Mouse (Mus musculus) hindbrain, embryonic 12.5 days (tissue): ENCODE data around the gene Nup85. TPM values are rescaled to one million over a fixed set of nuclear protein-coding genes. Genes with fewer than 3 reads are reported as not detected.
"Not testable (repeated sequence)": the region's sequence is repeated elsewhere in the genome, so short reads cannot be mapped to it uniquely, and the experiment has no call there.

ENCODE experiments used
- ATAC-seq: fragments of 200-750 bp; cut with Nextera tagmentation; 2 replicates; pipeline ENCODE4 v1.8.0; 2017; ENCODE audit warnings: moderate TSS enrichment; ENCODE audit not compliant: low FRiP score
- H3K27ac ChIP-seq: fragments of 300-500 bp; sonication (generic); 2 replicates; pipeline ENCODE4 v1.5.1; 2016; ENCODE audit warnings: mild to moderate bottlenecking
- H3K27me3 ChIP-seq: fragments of 300-500 bp; sonication (generic); 2 replicates; pipeline ENCODE4 v1.6.1; 2016; ENCODE audit warnings: mild to moderate bottlenecking
- H3K36me3 ChIP-seq: fragments of 300-500 bp; sonication (generic); 2 replicates; pipeline ENCODE4 v1.6.1; 2016; ENCODE audit warnings: mild to moderate bottlenecking
- H3K4me1 ChIP-seq: fragments of 300-500 bp; sonication (generic); 2 replicates; pipeline ENCODE4 v1.6.1; 2016
- H3K4me2 ChIP-seq: fragments of 300-500 bp; sonication (generic); replicated peaks from 2 replicates; pipeline ENCODE4 v1.6.1; 2016; ENCODE audit warnings: mild to moderate bottlenecking
- H3K4me3 ChIP-seq: fragments of 300-500 bp; sonication (generic); 2 replicates; pipeline ENCODE4 v1.5.1; 2016; ENCODE audit warnings: mild to moderate bottlenecking
- H3K9ac ChIP-seq: fragments of 300-500 bp; sonication (generic); 2 replicates; pipeline ENCODE4 v1.6.1; 2016; ENCODE audit warnings: mild to moderate bottlenecking, moderate library complexity
- H3K9me3 ChIP-seq: fragments of 300-500 bp; sonication (generic); replicated peaks from 2 replicates; pipeline ENCODE4 v1.6.1; 2016; ENCODE audit warnings: mild to moderate bottlenecking
- WGBS: fragments of 180-500 bp; shearing (Covaris S2); methylation state at CpG from one replicate; pipeline ENCODE4 v1.1.7; 2016; 5-methylcytosine and 5-hydroxymethylcytosine counted together
- polyA plus RNA-seq: library from polyadenylated mRNA; unstranded; fragments of >200 nt; fragmentation: Nextera tagmentation; extraction: Ambion mirVana; gene quantifications from 2 replicates; pipeline ENCODE4 v1.2.1, GENCODE M21; 2016

The Nup85 gene
- 139 and 144 TPM in 2 replicates for polyA plus RNA-seq

DNA sequence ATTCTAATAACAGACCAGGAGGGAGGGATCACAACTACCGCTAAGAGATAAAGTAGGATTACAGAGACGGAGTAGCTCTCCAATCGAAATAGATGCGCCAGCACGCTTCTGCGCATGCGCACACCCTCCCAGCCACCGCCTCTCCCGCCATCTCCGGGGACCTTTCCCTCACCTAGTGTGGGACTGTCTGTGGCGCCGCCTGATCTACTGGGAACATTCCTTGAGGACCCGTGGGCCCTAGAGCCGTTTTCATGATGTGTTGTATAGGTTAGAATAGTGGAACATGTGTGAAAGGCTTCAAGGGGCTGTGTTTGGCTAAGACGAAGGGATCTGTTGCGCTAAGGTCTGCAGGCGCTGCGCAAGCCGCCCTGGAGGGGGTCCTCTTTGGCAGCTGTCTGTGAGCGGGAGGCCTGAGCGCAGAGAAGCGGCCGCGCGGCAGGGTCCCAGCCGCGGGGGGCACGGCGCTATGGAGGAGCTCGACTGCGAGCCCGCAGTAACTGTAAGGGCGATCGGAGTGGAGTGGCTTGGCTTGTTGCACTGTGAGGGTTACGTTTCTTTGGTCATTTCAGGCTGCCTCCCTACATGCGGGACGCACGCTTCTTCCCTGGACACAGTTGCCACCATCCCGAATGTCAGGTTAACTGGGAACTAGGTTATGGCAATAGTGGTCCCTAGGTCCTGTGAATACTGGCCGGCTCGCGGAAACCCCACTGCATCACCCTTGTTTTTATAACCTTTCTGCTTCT lies at the start of gene Nup85:
Nup85 (plus strand) TSS at position 371 of the 746 bp plus-strand sequence.
- ATAC-seq = peak; percentile 84
- WGBS = under 1% methylated on average over 42 of the region's 42 CpGs

DNA sequence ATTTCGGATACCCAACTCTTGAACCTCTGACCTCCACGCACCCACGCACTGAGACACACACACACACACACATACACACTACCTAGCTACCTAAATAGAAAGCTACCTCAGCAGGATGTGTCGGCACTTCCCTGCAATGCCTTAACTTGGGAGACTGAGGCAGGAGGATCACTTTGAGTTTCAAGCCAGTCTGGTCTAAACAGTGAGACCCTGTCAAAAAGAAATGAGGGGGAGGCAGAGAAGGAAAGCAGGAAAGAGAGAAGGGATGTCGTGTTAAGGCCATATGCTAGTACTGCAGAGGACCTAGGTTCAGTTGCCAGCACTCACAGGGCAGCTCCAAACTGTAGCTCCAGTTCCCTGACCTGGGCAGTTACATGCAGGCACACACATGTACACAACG lies 49.2 kb upstream of the Nup85 start:
- Histone ChIP-seq H3K9ac (no peak overlapping the region), H3K4me2 (no peak overlapping the region), H3K4me3 (no peak overlapping the region), H3K27me3 (no peaks in the 10 kb centered on the region), H3K4me1 (peaks cover 27% of the 10 kb centered on the region), H3K9me3 (no peaks in the 10 kb centered on the region), H3K36me3 (no peaks in the 10 kb centered on the region), H3K27ac (no peak overlapping the region)
- no peak for ATAC-seq
- WGBS = 76% methylated on average over 6 of the region's 6 CpGs

More for the DNA sequence above, at the start of gene Nup85:
- Histone ChIP-seq H3K4me1 (peaks cover 12% of the 10 kb centered on the region), H3K9ac (peak within 1 kb of the TSS; percentile 72), H3K27ac (peak within 1 kb of the TSS; percentile 85), H3K9me3 (no peaks in the 10 kb centered on the region), H3K36me3 (peaks cover 27% of the 10 kb centered on the region), H3K4me3 (peak within 1 kb of the TSS; percentile 74), H3K27me3 (no peaks in the 10 kb centered on the region), H3K4me2 (peak within 1 kb of the TSS; percentile 64)

DNA sequence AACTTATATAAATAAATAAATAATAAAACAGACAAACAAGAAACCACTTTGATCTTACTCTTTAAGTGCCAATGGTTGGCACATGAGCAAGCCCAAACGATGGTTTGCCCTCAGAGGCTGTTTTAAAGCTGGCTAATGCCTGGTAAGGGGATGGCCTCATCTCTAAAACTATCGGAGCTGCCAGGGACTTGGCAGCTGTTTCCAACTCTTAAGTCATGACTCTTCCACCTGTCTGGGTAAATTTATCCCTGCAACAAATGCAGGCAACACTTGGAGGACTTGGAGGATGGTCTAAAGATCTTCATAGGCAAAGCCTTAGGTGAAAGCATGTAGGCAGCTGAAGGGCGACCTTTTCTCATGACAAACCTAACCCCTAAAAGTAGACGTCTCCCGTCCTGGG lies 47.3 kb upstream of the Nup85 start:
- Histone ChIP-seq H3K4me1 (peaks cover 8% of the 10 kb centered on the region), H3K4me2 (no peak overlapping the region), H3K9me3 (no peaks in the 10 kb centered on the region), H3K36me3 (peaks cover 9% of the 10 kb centered on the region), H3K27me3 (no peaks in the 10 kb centered on the region), H3K9ac (no peak overlapping the region), H3K27ac (no peak overlapping the region), H3K4me3 (no peak overlapping the region)
- ATAC-seq = no peak
- 91% methylated on average over 5 of the region's 5 CpGs for WGBS

DNA sequence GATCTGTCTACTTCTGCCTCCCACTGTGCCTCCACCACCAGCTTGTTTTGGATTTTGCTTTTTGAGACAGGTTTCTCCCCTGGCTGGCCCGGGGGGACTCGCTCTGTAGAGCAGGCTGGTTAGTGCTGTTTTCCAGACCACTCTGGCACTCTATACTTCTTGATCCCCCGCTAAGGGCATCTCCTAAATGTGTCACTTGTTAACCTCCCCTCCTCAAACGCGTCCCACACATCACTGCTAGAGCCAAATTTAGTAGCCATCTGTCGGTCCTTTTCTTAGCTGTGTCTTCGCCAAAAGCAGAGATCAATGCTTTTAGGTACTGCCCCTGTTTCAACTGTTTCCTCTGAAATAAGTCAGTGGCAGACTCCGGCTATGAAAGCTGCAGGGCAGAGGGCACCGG lies 45.5 kb upstream of the Nup85 start:
- no peaks in the 10 kb centered on the region for H3K4me1 ChIP-seq
- H3K27ac ChIP-seq = no peak overlapping the region
- H3K27me3 ChIP-seq = no peaks in the 10 kb centered on the region
- no peak overlapping the region for H3K4me2 ChIP-seq
- H3K9ac ChIP-seq = no peak overlapping the region
- peaks cover 19% of the 10 kb centered on the region for H3K36me3 ChIP-seq
- no peak overlapping the region for H3K4me3 ChIP-seq
- H3K9me3 ChIP-seq = no peaks in the 10 kb centered on the region
- WGBS = 73% methylated on average over 9 of the region's 9 CpGs
- ATAC-seq = no peak

- H3K4me1 ChIP-seq = no peaks in the 10 kb centered on the region
- H3K4me2 ChIP-seq = no peak overlapping the region
- WGBS = 81% methylated on average over 3 of the region's 3 CpGs
- H3K9ac ChIP-seq = no peak overlapping the region
- peaks cover 26% of the 10 kb centered on the region for H3K36me3 ChIP-seq
- ATAC-seq = no peak
- H3K27me3 ChIP-seq = no peaks in the 10 kb centered on the region
- H3K4me3 ChIP-seq = no peak overlapping the region
- H3K9me3 ChIP-seq = no peaks in the 10 kb centered on the region
- no peak overlapping the region for H3K27ac ChIP-seq
These were observed 44.7 kb upstream of the Nup85 start for GRCm38 (mm10) chr11:115519581-115519980.

GRCm38 (mm10) chr11:115520218-115520617 lies 44.0 kb upstream of the Nup85 start:
- H3K9ac ChIP-seq = no peak overlapping the region
- no peaks in the 10 kb centered on the region for H3K9me3 ChIP-seq
- WGBS = 62% methylated on average over 2 of the region's 2 CpGs
- H3K27ac ChIP-seq = no peak overlapping the region
- no peak overlapping the region for H3K4me3 ChIP-seq
- ATAC-seq = no peak
- H3K4me2 ChIP-seq = no peak overlapping the region
- peaks cover 32% of the 10 kb centered on the region for H3K36me3 ChIP-seq
- H3K4me1 ChIP-seq = no peaks in the 10 kb centered on the region
- no peaks in the 10 kb centered on the region for H3K27me3 ChIP-seq

DNA sequence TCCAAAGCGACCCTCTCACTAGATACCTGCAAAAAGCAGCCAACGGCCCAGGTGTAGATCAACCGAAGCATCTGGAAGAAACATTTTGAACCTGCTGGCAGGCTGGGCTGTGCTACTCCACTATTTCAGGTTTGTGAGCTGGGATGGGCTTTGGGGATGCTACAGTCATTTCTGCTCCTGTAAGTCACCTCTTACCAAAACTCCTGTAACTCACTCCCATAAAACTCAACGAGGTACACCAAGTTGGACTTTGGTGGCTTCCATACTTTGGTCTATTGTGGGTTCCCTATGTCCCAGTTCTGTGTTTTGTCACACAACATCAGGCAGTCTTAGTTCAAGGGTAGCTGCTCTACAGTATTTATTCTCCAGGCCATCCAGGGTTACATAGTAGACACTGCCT lies 43.2 kb upstream of the Nup85 start:
- WGBS = 88% methylated on average over 4 of the region's 4 CpGs
- Histone ChIP-seq H3K9ac (no peak overlapping the region), H3K4me3 (no peak overlapping the region), H3K27me3 (no peaks in the 10 kb centered on the region), H3K36me3 (peaks cover 39% of the 10 kb centered on the region), H3K9me3 (no peaks in the 10 kb centered on the region), H3K27ac (no peak overlapping the region), H3K4me2 (no peak overlapping the region), H3K4me1 (no peaks in the 10 kb centered on the region)
- no peak for ATAC-seq

- 93% methylated on average over 2 of the region's 2 CpGs for WGBS
- Histone ChIP-seq H3K4me3 (no peak overlapping the region), H3K4me1 (no peaks in the 10 kb centered on the region), H3K4me2 (no peak overlapping the region), H3K9ac (no peak overlapping the region), H3K27me3 (no peaks in the 10 kb centered on the region), H3K27ac (no peak overlapping the region), H3K36me3 (peaks cover 48% of the 10 kb centered on the region), H3K9me3 (no peaks in the 10 kb centered on the region)
- ATAC-seq = no peak
These were observed 42.0 kb upstream of the Nup85 start for GRCm38 (mm10) chr11:115522238-115522637.

GRCm38 (mm10) chr11:115522703-115523102 lies 41.5 kb upstream of the Nup85 start:
- no peaks in the 10 kb centered on the region for H3K27me3 ChIP-seq
- no peak overlapping the region for H3K9ac ChIP-seq
- no peaks in the 10 kb centered on the region for H3K9me3 ChIP-seq
- H3K4me3 ChIP-seq = no peak overlapping the region
- H3K27ac ChIP-seq = no peak overlapping the region
- 76% methylated on average over 2 of the region's 2 CpGs for WGBS
- H3K4me2 ChIP-seq = no peak overlapping the region
- H3K36me3 ChIP-seq = peaks cover 52% of the 10 kb centered on the region
- no peak for ATAC-seq
- no peaks in the 10 kb centered on the region for H3K4me1 ChIP-seq

DNA sequence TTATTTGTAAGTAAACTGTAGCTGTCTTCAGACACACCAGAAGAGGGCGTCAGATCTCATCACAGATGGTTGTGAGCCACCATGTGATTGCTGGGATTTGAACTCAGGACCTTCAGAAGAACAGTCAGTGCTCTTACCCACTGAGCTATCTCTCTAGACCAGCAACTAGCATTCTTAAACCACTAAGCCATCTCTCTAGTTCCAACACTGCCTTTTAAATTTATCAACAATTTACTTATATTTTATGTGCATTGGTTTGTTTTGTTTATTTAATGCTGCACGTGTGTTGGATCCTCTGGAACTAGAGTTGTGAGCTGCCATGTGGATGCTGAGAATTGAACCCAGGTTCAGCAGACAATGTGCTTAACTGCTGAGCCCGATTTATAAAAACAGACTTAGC lies 37.8 kb upstream of the Nup85 start:
- not testable (repeated sequence) for ATAC-seq, H3K4me2 ChIP-seq, H3K9me3 ChIP-seq, H3K4me3 ChIP-seq, H3K27me3 ChIP-seq, H3K27ac ChIP-seq, H3K9ac ChIP-seq, H3K4me1 ChIP-seq
- WGBS = 85% methylated on average over 3 of the region's 3 CpGs
- H3K36me3 ChIP-seq = peaks cover 70% of the 10 kb centered on the region

DNA sequence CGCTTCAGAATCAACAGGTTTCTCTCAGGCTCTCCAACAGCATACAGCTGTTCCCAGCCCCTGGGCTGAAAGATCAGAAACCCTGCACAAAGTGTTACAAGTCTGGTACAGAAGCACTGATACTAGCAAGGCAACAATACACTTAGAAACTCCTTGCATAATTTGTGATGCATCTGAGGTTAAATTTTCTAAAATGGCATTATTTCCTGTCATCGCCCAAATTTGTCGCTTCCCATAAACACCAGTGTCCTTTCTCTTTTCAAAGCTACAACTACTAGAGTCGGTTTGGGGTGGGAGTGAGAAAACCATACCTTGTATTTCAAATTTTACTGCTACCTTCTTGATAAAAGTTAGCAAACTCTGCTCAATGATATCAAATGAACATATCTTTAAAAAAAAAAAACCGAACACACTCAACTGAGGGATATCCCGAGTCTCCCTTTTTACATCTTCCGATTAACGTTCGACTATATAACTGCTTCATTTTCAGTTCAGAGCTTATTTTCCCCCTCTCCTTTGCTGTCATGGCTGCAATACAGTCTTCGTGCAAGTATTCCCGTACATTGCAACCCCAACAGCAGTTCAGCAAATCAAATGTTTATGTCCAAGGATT lies 29.4 kb upstream of the Nup85 start:
- peak overlapping the region; percentile 85 for H3K4me2 ChIP-seq
- H3K9ac ChIP-seq = peak overlapping the region; percentile 98
- 8% methylated on average over 11 of the region's 11 CpGs for WGBS
- H3K27me3 ChIP-seq = no peaks in the 10 kb centered on the region
- no peak for ATAC-seq
- peak overlapping the region; percentile 95 for H3K4me3 ChIP-seq
- H3K9me3 ChIP-seq = no peaks in the 10 kb centered on the region
- H3K27ac ChIP-seq = peak overlapping the region; percentile 99
- peaks cover 10% of the 10 kb centered on the region for H3K4me1 ChIP-seq
- H3K36me3 ChIP-seq = peaks cover 34% of the 10 kb centered on the region

DNA sequence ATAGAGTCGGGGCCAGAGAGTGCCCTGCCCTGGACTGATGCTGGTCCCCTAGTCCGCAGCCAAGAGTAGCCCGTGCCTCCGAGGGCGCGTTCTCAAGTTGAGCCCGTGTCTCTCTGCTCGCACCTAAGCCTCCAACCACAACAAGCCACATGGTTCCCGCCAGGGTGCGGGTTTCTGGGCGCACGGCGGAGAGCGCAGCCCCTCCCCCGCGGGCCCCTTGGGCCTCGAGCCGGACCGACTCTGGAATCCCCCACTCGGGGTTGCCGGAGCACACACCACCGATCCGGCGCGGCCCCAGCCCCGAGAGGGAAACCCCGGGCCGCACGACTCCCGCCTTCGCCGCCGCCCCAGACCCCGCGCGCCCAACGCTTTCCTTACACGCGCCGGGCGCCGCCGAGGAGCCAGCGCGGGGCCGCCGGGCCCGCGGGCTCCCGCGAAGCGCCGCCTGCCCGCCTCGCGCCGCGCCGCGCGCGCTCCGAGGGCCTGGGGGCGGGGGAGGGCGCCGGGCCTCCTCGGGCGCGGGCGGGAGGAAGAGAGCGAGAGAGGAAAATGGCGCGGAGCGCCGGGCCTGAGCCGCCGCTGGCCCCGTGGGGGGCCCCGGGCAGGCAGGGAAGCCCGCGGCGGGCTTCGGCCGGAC lies 28.7 kb upstream of the Nup85 start:
- peak overlapping the region; percentile 95 for H3K4me3 ChIP-seq
- ATAC-seq = peak; percentile 84
- H3K4me2 ChIP-seq = peak overlapping the region; percentile 85
- H3K27ac ChIP-seq = peak overlapping the region; percentile 99
- no peaks in the 10 kb centered on the region for H3K27me3 ChIP-seq
- peaks cover 10% of the 10 kb centered on the region for H3K4me1 ChIP-seq
- WGBS = under 1% methylated on average over 54 of the region's 84 CpGs
- H3K9me3 ChIP-seq = no peaks in the 10 kb centered on the region
- H3K36me3 ChIP-seq = peaks cover 30% of the 10 kb centered on the region
- peak overlapping the region; percentile 98 for H3K9ac ChIP-seq
